Mouse (Mus musculus) forebrain, embryonic 13.5 days (tissue): ENCODE data around the gene 4930432M17Rik. TPM values are rescaled to one million over a fixed set of nuclear protein-coding genes. Genes with fewer than 3 reads are reported as not detected.

Experiments
- ATAC-seq: fragments of 200-750 bp; cut with Nextera tagmentation; 2 replicates; pipeline ENCODE4 v1.8.0; 2017
- H3K27ac ChIP-seq: fragments of 300-500 bp; sonication (generic); 2 replicates; pipeline ENCODE4 v1.5.1; 2015; ENCODE audit warnings: inconsistent platforms, mild to moderate bottlenecking, moderate library complexity
- H3K27me3 ChIP-seq: fragments of 300-500 bp; sonication (generic); 2 replicates; pipeline ENCODE4 v1.6.1; 2015; ENCODE audit warnings: mild to moderate bottlenecking, inconsistent platforms
- H3K36me3 ChIP-seq: fragments of 300-500 bp; sonication (generic); 2 replicates; pipeline ENCODE4 v1.6.1; 2015; ENCODE audit warnings: mild to moderate bottlenecking, inconsistent platforms; ENCODE audit not compliant: poor library complexity, severe bottlenecking
- H3K4me1 ChIP-seq: fragments of 300-500 bp; sonication (generic); 2 replicates; pipeline ENCODE4 v1.6.1; 2015; ENCODE audit warnings: inconsistent platforms
- H3K4me2 ChIP-seq: fragments of 300-500 bp; sonication (generic); 2 replicates; pipeline ENCODE4 v1.6.1; 2015; ENCODE audit warnings: inconsistent platforms, mild to moderate bottlenecking, moderate library complexity
- H3K4me3 ChIP-seq: fragments of 300-500 bp; sonication (generic); 2 replicates; pipeline ENCODE4 v1.5.1; 2015; ENCODE audit warnings: mild to moderate bottlenecking, inconsistent platforms
- H3K9ac ChIP-seq: fragments of 300-500 bp; sonication (generic); 2 replicates; pipeline ENCODE4 v1.6.1; 2015; ENCODE audit warnings: mild to moderate bottlenecking, inconsistent platforms
- H3K9me3 ChIP-seq: fragments of 300-500 bp; sonication (generic); replicated peaks from 2 replicates; pipeline ENCODE4 v1.6.1; 2016; ENCODE audit warnings: inconsistent platforms
- WGBS: fragments of 180-500 bp; shearing (Covaris S2); methylation state at CpG from one replicate; pipeline ENCODE4 v1.1.7; 2015; 5-methylcytosine and 5-hydroxymethylcytosine counted together
- polyA plus RNA-seq: library from polyadenylated mRNA; unstranded; fragments of >200 nt; fragmentation: Nextera tagmentation; extraction: Ambion mirVana; gene quantifications from 2 replicates; pipeline ENCODE4 v1.2.1, GENCODE M21; 2015

The 4930432M17Rik gene
- polyA plus RNA-seq, 1 experiment from 2014 or later = not detected

DNA sequence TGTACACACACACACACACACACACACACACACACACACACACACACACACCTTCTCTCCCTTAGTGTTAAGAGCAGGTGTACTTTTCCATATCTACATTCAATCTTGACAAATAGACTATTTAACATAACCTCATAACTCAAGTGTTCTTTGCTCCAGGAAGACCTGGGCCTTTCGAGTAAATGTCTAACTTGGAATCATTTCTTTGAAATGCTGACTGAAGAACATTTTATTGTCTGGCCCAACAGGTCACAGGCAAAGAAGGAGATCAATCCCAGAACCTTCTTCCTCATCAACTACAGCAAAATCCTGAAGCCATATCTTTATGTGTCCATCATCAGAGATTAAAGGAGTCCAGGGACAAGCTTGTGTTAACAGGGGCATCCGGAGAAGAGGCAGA, 43.9 kb downstream of the 4930432M17Rik start:
- Histone ChIP-seq H3K36me3 (no peaks in the 10 kb centered on the region), H3K4me3 (no peak overlapping the region), H3K9ac (no peak overlapping the region), H3K4me1 (peaks cover 7% of the 10 kb centered on the region), H3K27me3 (no peaks in the 10 kb centered on the region), H3K4me2 (no peak overlapping the region), H3K9me3 (no peaks in the 10 kb centered on the region), H3K27ac (no peak overlapping the region)
- WGBS = 93% methylated on average over 2 of the region's 2 CpGs
- ATAC-seq = no peak

DNA sequence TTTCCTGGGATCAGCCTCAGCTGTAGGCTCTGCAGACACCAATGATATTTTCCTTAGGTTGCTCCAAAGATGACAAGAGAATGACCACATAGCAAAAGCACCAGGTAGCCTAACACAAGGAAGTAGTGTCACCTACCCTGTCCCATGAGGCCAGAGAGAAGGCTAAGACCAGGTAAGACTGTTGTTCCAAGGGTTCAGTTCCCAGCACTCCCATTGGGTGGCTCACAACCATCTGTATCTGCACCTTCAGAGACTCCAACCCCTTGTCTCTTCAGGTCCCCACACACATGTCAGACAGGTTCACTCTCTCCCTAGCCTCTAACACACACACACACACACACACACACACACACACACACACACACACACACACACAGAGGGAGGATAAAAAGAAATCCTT, 44.8 kb downstream of the 4930432M17Rik start:
- Histone ChIP-seq H3K36me3 (no peaks in the 10 kb centered on the region), H3K9ac (no peak overlapping the region), H3K27ac (no peak overlapping the region), H3K4me1 (peaks cover 7% of the 10 kb centered on the region), H3K27me3 (no peaks in the 10 kb centered on the region), H3K9me3 (no peaks in the 10 kb centered on the region), H3K4me3 (no peak overlapping the region), H3K4me2 (no peak overlapping the region)
- ATAC-seq = no peak

DNA sequence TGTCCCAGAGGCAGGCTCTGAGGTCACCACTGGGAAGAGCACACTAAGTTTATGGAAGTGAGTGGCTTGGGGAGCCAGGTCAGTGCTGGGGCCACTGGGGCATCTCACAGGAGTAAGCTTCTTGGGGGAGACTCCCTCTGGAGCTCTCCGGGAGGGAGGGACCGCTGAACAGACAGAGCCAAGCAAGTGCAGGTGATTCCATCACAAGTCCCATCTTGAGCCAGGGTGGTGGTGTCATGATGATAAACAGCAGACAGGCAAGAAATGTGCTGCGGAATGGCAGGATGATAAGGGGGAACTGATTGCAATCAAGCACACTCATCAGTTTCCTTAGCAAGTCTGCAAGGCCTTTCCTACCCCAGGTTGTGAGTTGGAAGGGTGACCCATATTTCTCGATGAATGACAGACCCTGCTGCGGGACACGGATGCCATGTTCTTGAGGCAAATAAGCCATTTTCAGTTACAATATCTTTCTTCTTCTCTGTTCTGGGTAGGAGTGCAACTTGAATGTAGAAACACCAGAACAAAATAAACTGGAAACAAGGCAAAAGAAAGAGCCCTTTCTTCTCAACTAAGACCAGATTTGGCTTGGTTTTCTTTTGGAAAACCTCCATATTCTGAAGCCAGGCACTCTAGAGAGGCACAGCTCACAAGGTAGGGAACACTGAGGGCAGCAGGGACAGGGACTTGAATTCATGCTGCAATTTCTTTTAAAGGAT, 45.3 kb downstream of the 4930432M17Rik start:
- no peak overlapping the region for H3K4me3 ChIP-seq
- no peaks in the 10 kb centered on the region for H3K27me3 ChIP-seq
- H3K9ac ChIP-seq = no peak overlapping the region
- H3K9me3 ChIP-seq = no peaks in the 10 kb centered on the region
- H3K36me3 ChIP-seq = no peaks in the 10 kb centered on the region
- H3K4me1 ChIP-seq = peaks cover 8% of the 10 kb centered on the region
- 85% methylated on average over 6 of the region's 6 CpGs for whole genome bisulfite sequencing
- H3K4me2 ChIP-seq = no peak overlapping the region
- ATAC-seq = no peak
- no peak overlapping the region for H3K27ac ChIP-seq

DNA sequence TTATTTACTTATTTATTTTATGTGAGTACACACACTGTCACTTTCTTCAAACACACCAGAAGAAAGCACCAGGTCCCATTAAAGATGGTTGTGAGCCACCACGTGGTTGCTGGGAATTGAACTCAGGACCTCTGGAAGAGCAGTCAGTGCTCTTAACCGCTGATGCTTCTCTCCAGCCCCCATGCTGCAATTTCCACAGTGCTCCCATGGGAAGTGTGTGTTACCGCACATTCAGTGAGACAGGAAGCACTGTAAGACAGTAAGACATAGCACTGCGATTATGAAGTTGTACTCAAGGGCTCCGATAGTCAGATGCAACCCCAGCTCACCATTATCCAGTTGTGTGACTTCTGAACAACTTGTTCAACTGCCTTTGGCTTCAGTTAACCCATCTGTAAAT, 45.9 kb downstream of the 4930432M17Rik start:
- peaks cover 14% of the 10 kb centered on the region for H3K4me1 ChIP-seq
- H3K27ac ChIP-seq = no peak overlapping the region
- no peaks in the 10 kb centered on the region for H3K9me3 ChIP-seq
- H3K9ac ChIP-seq = no peak overlapping the region
- no peaks in the 10 kb centered on the region for H3K27me3 ChIP-seq
- no peak overlapping the region for H3K4me2 ChIP-seq
- no peak overlapping the region for H3K4me3 ChIP-seq
- ATAC-seq = no peak
- WGBS = 92% methylated on average over 5 of the region's 5 CpGs
- H3K36me3 ChIP-seq = no peaks in the 10 kb centered on the region

DNA sequence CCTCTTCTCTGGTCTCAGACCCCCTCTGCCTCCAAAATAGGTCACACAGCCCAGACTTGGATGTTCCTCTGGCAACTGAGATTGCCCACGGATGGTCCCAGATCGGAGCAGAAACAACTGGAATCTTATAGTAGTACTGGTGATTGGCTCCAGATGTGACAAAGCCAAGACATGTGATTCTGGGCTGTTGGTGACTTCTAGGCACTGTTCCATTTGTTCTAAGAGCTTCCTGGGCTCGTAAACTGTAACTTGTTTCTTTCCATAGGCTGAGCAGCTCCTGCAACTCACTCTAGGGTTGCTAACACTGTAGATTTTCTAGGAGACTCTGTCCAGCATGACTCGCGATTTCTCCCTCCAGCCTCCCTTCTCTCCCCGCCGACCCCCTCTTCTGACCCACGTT, 48.1 kb downstream of the 4930432M17Rik start:
- Histone ChIP-seq H3K9ac (no peak overlapping the region), H3K4me2 (no peak overlapping the region), H3K4me3 (no peak overlapping the region), H3K27me3 (0 out of 2 replicates have a peak, but pooled peaks cover 4% of the 10 kb centered on the region), H3K36me3 (no peaks in the 10 kb centered on the region), H3K9me3 (no peaks in the 10 kb centered on the region), H3K27ac (no peak overlapping the region), H3K4me1 (peaks cover 25% of the 10 kb centered on the region)
- no peak for ATAC-seq
- 77% methylated on average over 8 of the region's 8 CpGs for WGBS

DNA sequence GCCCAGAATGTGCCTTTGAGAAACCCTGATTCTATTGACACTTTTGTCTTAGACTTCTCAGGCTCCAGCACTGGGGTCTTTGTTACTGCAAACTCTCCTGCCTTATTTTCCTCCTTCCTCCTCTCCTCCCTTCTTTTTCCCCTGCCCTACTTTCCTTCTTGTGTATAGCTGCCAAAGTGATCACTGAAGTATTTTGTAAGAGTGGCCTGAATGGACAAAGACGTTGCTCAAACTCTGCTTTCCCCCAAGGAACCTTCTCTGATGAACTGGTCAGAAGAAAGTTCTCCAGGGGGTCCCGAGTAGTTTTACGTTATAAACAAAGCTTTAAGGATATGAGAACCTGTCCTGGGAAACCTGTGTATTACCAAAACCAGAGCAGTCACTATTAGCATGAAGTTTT, 49.1 kb downstream of the 4930432M17Rik start:
- Histone ChIP-seq H3K4me3 (no peak overlapping the region), H3K27me3 (0 out of 2 replicates have a peak, but pooled peaks cover 4% of the 10 kb centered on the region), H3K36me3 (no peaks in the 10 kb centered on the region), H3K9me3 (no peaks in the 10 kb centered on the region), H3K4me1 (peaks cover 32% of the 10 kb centered on the region), H3K27ac (no peak overlapping the region), H3K4me2 (no peak overlapping the region), H3K9ac (no peak overlapping the region)
- 68% methylated on average over 3 of the region's 3 CpGs for WGBS
- ATAC-seq = no peak

DNA sequence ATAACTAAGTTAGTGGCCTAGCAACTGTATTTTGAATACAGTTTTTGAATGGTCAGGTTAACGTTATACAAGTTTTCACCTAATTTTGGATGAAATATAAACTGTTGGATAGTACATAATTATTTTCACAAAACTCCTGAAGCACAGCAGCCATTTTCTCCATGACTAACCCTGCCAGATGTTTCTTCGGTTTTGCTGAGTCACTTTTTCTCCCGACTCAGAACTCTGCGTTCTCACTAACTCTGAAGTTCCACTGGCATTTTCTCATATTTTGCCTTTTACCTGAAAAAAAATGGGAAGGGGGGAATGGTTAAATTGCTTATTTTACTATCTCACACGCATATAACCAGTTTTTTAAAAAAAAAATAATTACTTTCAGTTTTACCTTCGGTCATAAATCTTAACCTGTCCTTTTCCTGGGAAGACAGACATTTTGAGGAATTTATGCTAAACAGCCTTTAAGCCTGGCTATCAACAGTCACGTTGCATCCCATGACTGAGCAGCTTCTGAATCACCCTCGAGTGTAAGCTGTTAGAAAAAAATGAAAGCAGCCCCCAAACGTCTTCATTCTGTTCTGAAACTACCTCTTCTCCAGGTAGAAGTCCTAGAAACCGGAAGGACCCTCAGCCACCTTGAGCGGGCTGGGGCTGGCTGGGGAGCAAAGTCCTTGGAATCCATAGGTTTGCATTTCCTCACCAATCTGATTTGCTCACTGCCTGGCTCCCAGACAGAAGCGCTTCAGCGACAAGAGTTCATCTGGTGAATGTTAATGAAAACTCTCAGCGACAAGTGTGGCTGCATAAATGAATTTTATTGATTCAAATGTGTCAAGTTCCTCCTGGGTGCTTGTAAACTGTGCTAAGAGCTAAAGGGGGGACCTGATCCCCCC, 50.5 kb downstream of the 4930432M17Rik start:
- Histone ChIP-seq H3K4me1 (peaks cover 40% of the 10 kb centered on the region), H3K27me3 (0 out of 2 replicates have a peak, but pooled peaks cover 4% of the 10 kb centered on the region), H3K36me3 (no peaks in the 10 kb centered on the region), H3K27ac (no peak overlapping the region), H3K4me2 (peak overlapping the region; percentile 38), H3K4me3 (no peak overlapping the region), H3K9ac (no peak overlapping the region), H3K9me3 (no peaks in the 10 kb centered on the region)
- 53% methylated on average over 14 of the region's 14 CpGs for WGBS
- ATAC-seq = 0 out of 2 replicates have a peak, but pooled peaks have one; percentile 1

DNA sequence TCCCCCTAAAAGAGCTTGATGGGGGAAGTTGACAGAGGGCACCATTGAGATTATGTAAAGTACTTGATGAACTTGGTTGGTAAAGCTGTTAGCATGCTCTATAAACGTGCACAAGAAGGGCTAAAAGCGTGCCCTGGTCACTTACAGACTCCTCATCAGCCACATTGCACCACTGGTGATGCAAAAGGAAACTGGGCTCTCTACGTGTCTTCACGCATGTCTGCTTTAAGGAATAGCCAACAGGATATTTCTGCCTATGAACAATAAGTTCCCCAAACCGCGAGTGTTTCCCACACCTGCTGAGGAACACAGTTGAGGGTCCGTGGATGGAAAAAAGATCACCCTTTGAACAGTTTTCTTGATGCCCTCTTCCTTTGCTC, 51.1 kb downstream of the 4930432M17Rik start:
- no peak overlapping the region for H3K27ac ChIP-seq
- H3K4me1 ChIP-seq = peaks cover 40% of the 10 kb centered on the region
- H3K9me3 ChIP-seq = no peaks in the 10 kb centered on the region
- 0 out of 2 replicates have a peak, but pooled peaks have one; percentile 4 for ATAC-seq
- H3K36me3 ChIP-seq = no peaks in the 10 kb centered on the region
- WGBS = 64% methylated on average over 7 of the region's 7 CpGs
- H3K27me3 ChIP-seq = 0 out of 2 replicates have a peak, but pooled peaks cover 4% of the 10 kb centered on the region
- H3K4me3 ChIP-seq = no peak overlapping the region
- peak overlapping the region; percentile 38; the same call in 1 of the 2 replicates for H3K4me2 ChIP-seq
- no peak overlapping the region for H3K9ac ChIP-seq

DNA sequence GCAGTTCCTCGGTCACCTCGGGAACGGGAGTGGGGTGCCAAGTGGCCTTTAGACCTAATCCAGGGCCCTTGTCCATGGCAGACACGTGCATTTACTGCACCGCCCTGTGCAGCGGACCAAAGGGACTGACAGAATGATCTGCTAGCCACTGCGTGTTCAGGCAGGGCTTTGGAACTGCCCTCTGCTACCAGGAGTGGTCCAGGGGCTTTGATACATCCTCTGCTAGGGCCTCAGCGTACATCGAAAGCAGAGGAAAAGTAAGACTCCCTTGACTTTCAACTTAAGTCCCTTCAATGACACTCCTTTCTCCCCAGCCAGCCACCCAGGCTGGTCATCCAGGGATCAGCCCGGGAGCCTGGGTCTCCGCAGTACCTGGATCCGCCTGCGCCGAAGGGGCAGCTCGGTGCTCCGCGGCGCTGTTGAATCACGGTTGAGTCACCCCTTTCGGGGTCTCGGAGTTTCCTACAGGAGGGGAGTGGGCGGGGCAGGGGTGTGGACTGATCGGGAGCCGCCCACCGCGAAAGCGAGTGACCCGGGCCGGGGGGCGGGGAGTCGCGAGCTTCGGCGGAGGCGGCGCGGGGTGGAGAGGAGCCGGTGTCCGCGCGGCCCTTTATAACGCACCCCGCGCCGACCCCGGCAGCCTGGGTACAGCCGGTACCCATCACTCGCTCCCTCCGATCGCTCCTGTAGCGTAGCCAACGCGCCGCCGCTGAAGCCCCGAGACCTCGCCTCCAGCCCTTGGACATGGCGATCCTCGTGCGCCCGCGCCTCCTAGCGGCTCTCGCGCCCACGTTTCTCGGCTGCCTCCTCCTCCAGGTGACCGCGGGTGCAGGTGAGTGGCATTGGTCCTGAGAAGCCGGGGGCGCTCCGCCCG, 52.6 kb downstream of the 4930432M17Rik start, which contains the start of gene F3:
Gene F3, plus strand, starts transcription at position 567 of the 874 bp plus-strand sequence.
- Histone ChIP-seq H3K36me3 (no peaks in the 10 kb centered on the region), H3K4me2 (peak within 1 kb of the TSS; percentile 86), H3K4me1 (peaks cover 40% of the 10 kb centered on the region), H3K4me3 (peak within 1 kb of the TSS; percentile 69), H3K9me3 (no peaks in the 10 kb centered on the region), H3K27ac (peak within 1 kb of the TSS; percentile 35; the same call in 1 of the 2 replicates), H3K27me3 (0 out of 2 replicates have a peak, but pooled peaks cover 4% of the 10 kb centered on the region), H3K9ac (peak within 1 kb of the TSS; percentile 73)
- ATAC-seq = peak; percentile 89
- WGBS = under 1% methylated on average over 62 of the region's 73 CpGs

DNA sequence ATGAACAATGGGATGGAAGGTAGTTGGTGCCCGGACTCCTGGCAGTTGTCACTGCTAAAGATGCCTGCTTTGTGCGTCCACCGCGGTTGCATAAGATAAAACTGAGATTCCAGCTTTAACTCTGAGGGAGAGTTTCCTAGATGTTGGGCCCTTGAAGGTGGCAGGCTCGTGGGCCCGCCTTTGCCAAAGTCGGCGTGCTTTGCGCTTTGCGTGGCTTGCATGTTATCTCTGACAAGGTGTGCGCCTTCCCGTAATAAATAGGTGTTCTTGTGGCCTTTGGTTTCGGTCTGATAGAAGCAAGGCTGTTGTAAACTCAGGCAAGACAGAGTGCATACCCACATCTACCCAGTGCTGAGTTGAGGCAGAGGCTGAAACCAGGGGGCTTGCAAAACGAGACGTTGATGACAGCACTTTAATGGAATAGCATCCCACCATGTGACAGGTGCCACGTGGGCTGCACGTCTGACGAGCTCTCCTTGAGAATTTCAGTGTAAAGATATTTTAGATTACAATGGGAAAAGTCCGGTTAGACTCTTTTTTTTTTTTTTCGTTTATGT, 53.5 kb downstream of the 4930432M17Rik start:
- H3K27ac ChIP-seq = no peak overlapping the region
- no peaks in the 10 kb centered on the region for H3K36me3 ChIP-seq
- no peaks in the 10 kb centered on the region for H3K9me3 ChIP-seq
- 0 out of 2 replicates have a peak, but pooled peaks cover 4% of the 10 kb centered on the region for H3K27me3 ChIP-seq
- peaks cover 40% of the 10 kb centered on the region for H3K4me1 ChIP-seq
- H3K4me3 ChIP-seq = peak overlapping the region; percentile 69
- ATAC-seq = peak; percentile 41
- H3K4me2 ChIP-seq = peak overlapping the region; percentile 86
- H3K9ac ChIP-seq = peak overlapping the region; percentile 73
- WGBS = 5% methylated on average over 20 of the region's 20 CpGs

DNA sequence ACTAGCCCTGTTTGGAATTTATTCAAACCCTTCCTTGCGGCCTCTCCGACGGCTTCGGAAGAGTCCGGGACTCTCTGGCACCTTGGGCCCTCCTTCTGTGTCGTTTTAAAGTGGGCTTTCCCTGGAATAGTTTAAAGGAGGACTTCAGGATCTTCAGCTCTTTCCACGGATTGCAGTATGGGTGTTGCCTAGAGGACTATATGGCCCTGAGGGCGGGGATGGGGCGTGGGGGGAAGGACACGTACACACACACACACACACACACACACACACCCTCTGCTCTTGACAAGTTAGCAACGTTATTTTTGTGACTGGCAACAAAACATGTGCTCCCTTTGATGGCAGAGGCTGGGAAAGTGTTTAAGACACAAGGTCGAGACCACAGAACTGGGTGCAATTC, 54.0 kb downstream of the 4930432M17Rik start:
- ATAC-seq = no peak
- H3K27ac ChIP-seq = no peak overlapping the region
- 0 out of 2 replicates have a peak, but pooled peaks cover 4% of the 10 kb centered on the region for H3K27me3 ChIP-seq
- no peaks in the 10 kb centered on the region for H3K36me3 ChIP-seq
- peaks cover 40% of the 10 kb centered on the region for H3K4me1 ChIP-seq
- H3K9ac ChIP-seq = 0 out of 2 replicates have a peak overlapping the region, but pooled peaks have one; percentile 73
- peak overlapping the region; percentile 86 for H3K4me2 ChIP-seq
- H3K9me3 ChIP-seq = no peaks in the 10 kb centered on the region
- 36% methylated on average over 12 of the region's 12 CpGs for WGBS
- peak overlapping the region; percentile 69 for H3K4me3 ChIP-seq
